Mouse (Mus musculus) hindbrain, embryonic 11.5 days (tissue): ENCODE data around the gene Gpi1. TPM values are rescaled to one million over a fixed set of nuclear protein-coding genes. Genes with fewer than 3 reads are reported as not detected.
A peak's percentile ranks its signal among the peaks of the same experiment; 100 is the strongest.

Experiments used
- ATAC-seq: fragments of 200-750 bp; cut with Nextera tagmentation; 2 replicates; pipeline ENCODE4 v1.8.0; 2017; ENCODE audit warnings: mild to moderate bottlenecking, moderate TSS enrichment, moderate library complexity; ENCODE audit not compliant: low FRiP score
- DNase-seq: peaks from one replicate; pipeline ENCODE4 v3.0.0-alpha.2; 2015; ENCODE audit warnings: low spot score
- H3K27ac ChIP-seq: fragments of 300-500 bp; sonication (generic); 2 replicates; pipeline ENCODE4 v1.5.1; 2014; ENCODE audit warnings: mild to moderate bottlenecking, low read depth, low read length
- H3K27me3 ChIP-seq: fragments of 300-500 bp; sonication (generic); 2 replicates; pipeline ENCODE4 v1.6.1; 2014; ENCODE audit warnings: mild to moderate bottlenecking, low read length, moderate library complexity, mixed read lengths; ENCODE audit not compliant: control insufficient read depth, insufficient read depth
- H3K36me3 ChIP-seq: fragments of 300-500 bp; sonication (generic); 2 replicates; pipeline ENCODE4 v1.6.1; 2014; ENCODE audit warnings: mild to moderate bottlenecking, low read length, moderate library complexity, mixed read lengths; ENCODE audit not compliant: control insufficient read depth, insufficient read depth
- H3K4me1 ChIP-seq: fragments of 300-500 bp; sonication (generic); replicated peaks from 2 replicates; pipeline ENCODE4 v1.6.1; 2014; ENCODE audit warnings: low read length, mixed read lengths; ENCODE audit not compliant: control insufficient read depth, insufficient read depth
- H3K4me2 ChIP-seq: fragments of 300-500 bp; sonication (generic); replicated peaks from 2 replicates; pipeline ENCODE4 v1.6.1; 2014; ENCODE audit warnings: mild to moderate bottlenecking, low read depth, low read length
- H3K4me3 ChIP-seq: fragments of 300-500 bp; sonication (generic); 2 replicates; pipeline ENCODE4 v1.5.1; 2014; ENCODE audit warnings: low read depth, low read length
- H3K9ac ChIP-seq: fragments of 300-500 bp; sonication (generic); 2 replicates; pipeline ENCODE4 v1.6.1; 2014; ENCODE audit warnings: low read depth, low read length
- H3K9me3 ChIP-seq: fragments of 300-500 bp; sonication (generic); 2 replicates; pipeline ENCODE4 v1.6.1; 2016; ENCODE audit warnings: low read length; ENCODE audit not compliant: control insufficient read depth
- WGBS: fragments of 180-500 bp; shearing (Covaris S2); extraction: QIAGEN DNeasy Blood & Tissue Kit; methylation state at CpG from one replicate; pipeline ENCODE4 v1.1.7; 2014; 5-methylcytosine and 5-hydroxymethylcytosine counted together
- polyA plus RNA-seq: library from polyadenylated mRNA; unstranded; fragments of >200 nt; fragmentation: Nextera tagmentation; extraction: Ambion mirVana; gene quantifications from 2 replicates; pipeline ENCODE4 v1.2.1, GENCODE M21; 2014

The Gpi1 gene
- polyA plus RNA-seq, 1 experiment from 2014 or later, result 267 TPM

GRCm38 (mm10) chr7:34234610-34235561 is 4.8 kb upstream of the Gpi1 start:
- H3K9me3 ChIP-seq, result no peaks in the 10 kb centered on the region
- 3% methylated on average over 17 of the region's 17 CpGs for WGBS
- H3K4me2 ChIP-seq, result peak overlapping the region; percentile 58
- H3K27me3 ChIP-seq, result no peaks in the 10 kb centered on the region
- H3K27ac ChIP-seq, result peak overlapping the region; percentile 58
- 0 out of 2 replicates have a peak, but pooled peaks have one; percentile 0 for ATAC-seq
- H3K36me3 ChIP-seq, result peaks cover 6% of the 10 kb centered on the region; the same call in 1 of the 2 replicates
- peak overlapping the region; percentile 64 for H3K9ac ChIP-seq
- peak overlapping the region; percentile 42 for H3K4me3 ChIP-seq
- no peaks in the 10 kb centered on the region for H3K4me1 ChIP-seq
- peak; percentile 16 for DNase-seq

GRCm38 (mm10) chr7:34233909-34234609 is 3.9 kb upstream of the Gpi1 start:
- Histone ChIP-seq H3K4me1 (0 out of 2 replicates have a peak, but pooled peaks cover 1% of the 10 kb centered on the region), H3K27ac (peak overlapping the region; percentile 80), H3K4me2 (peak overlapping the region; percentile 58), H3K27me3 (no peaks in the 10 kb centered on the region), H3K9ac (peak overlapping the region; percentile 64), H3K4me3 (peak overlapping the region; percentile 42), H3K9me3 (no peaks in the 10 kb centered on the region), H3K36me3 (peaks cover 6% of the 10 kb centered on the region; the same call in 1 of the 2 replicates)
- under 1% methylated on average over 46 of the region's 46 CpGs for WGBS
- ATAC-seq, result peak; percentile 96
- DNase-seq, result peak; percentile 99

- Histone ChIP-seq H3K27me3 (no peaks in the 10 kb centered on the region), H3K4me3 (peak overlapping the region; percentile 42), H3K9ac (peak overlapping the region; percentile 28; the same call in 1 of the 2 replicates), H3K27ac (peak overlapping the region; percentile 80), H3K36me3 (peaks cover 1% of the 10 kb centered on the region; the same call in 1 of the 2 replicates), H3K9me3 (no peaks in the 10 kb centered on the region), H3K4me1 (0 out of 2 replicates have a peak, but pooled peaks cover 2% of the 10 kb centered on the region), H3K4me2 (peak overlapping the region; percentile 58)
- DNase-seq (no peak), ATAC-seq (no peak; the same call in 1 of the 2 replicates)
- 51% methylated on average over 7 of the region's 7 CpGs for WGBS
Observed at GRCm38 (mm10) chr7:34232785-34233725, 2.9 kb upstream of the Gpi1 start.

GRCm38 (mm10) chr7:34229691-34230111 is 435 bp downstream of the Gpi1 start:
- peak; percentile 36 for ATAC-seq
- WGBS, result 0% methylated on average over 18 of the region's 19 CpGs
- Histone ChIP-seq H3K4me2 (peak overlapping the region; percentile 58), H3K4me1 (0 out of 2 replicates have a peak, but pooled peaks cover 2% of the 10 kb centered on the region), H3K27ac (peak overlapping the region; percentile 40; the same call in 1 of the 2 replicates), H3K27me3 (no peaks in the 10 kb centered on the region), H3K36me3 (0 out of 2 replicates have a peak, but pooled peaks cover 6% of the 10 kb centered on the region), H3K9me3 (no peaks in the 10 kb centered on the region), H3K4me3 (peak overlapping the region; percentile 65), H3K9ac (peak overlapping the region; percentile 64)
- peak; percentile 68 for DNase-seq

GRCm38 (mm10) chr7:34229153-34229552 is 983 bp downstream of the Gpi1 start:
- Histone ChIP-seq H3K4me1 (0 out of 2 replicates have a peak, but pooled peaks cover 2% of the 10 kb centered on the region), H3K4me2 (peak overlapping the region; percentile 58), H3K36me3 (peaks cover 8% of the 10 kb centered on the region; the same call in 1 of the 2 replicates), H3K4me3 (peak overlapping the region; percentile 65), H3K27me3 (no peaks in the 10 kb centered on the region), H3K9me3 (no peaks in the 10 kb centered on the region), H3K27ac (no peak overlapping the region), H3K9ac (peak overlapping the region; percentile 64)
- DNase-seq (no peak), ATAC-seq (no peak)
- 11% methylated on average over 4 of the region's 5 CpGs for WGBS

GRCm38 (mm10) chr7:34228641-34229040 is 1.5 kb downstream of the Gpi1 start:
- H3K4me1 ChIP-seq, result 0 out of 2 replicates have a peak, but pooled peaks cover 2% of the 10 kb centered on the region
- no peak for DNase-seq

GRCm38 (mm10) chr7:34226846-34227245 is 3.3 kb downstream of the Gpi1 start:
- DNase-seq, result no peak

More at GRCm38 (mm10) chr7:34228641-34229040, 1.5 kb downstream of the Gpi1 start:
- ATAC-seq, result no peak
- no peak overlapping the region for H3K9ac ChIP-seq
- H3K27me3 ChIP-seq, result no peaks in the 10 kb centered on the region
- H3K4me3 ChIP-seq, result peak overlapping the region; percentile 65
- peaks cover 8% of the 10 kb centered on the region; the same call in 1 of the 2 replicates for H3K36me3 ChIP-seq
- no peaks in the 10 kb centered on the region for H3K9me3 ChIP-seq
- peak overlapping the region; percentile 58 for H3K4me2 ChIP-seq
- no peak overlapping the region for H3K27ac ChIP-seq
- 61% methylated on average over 8 of the region's 9 CpGs for WGBS

More at GRCm38 (mm10) chr7:34226846-34227245, 3.3 kb downstream of the Gpi1 start:
- H3K27me3 ChIP-seq, result no peaks in the 10 kb centered on the region
- no peak overlapping the region for H3K9ac ChIP-seq
- no peak overlapping the region for H3K27ac ChIP-seq
- H3K9me3 ChIP-seq, result no peaks in the 10 kb centered on the region
- 93% methylated on average over 12 of the region's 12 CpGs for WGBS
- H3K4me2 ChIP-seq, result no peak overlapping the region
- H3K36me3 ChIP-seq, result peaks cover 8% of the 10 kb centered on the region; the same call in 1 of the 2 replicates
- 0 out of 2 replicates have a peak, but pooled peaks cover 2% of the 10 kb centered on the region for H3K4me1 ChIP-seq
- ATAC-seq, result no peak
- H3K4me3 ChIP-seq, result no peak overlapping the region
